24 mouse cellular contexts compared by ENCODE assay signal in the genomic region with DNA sequence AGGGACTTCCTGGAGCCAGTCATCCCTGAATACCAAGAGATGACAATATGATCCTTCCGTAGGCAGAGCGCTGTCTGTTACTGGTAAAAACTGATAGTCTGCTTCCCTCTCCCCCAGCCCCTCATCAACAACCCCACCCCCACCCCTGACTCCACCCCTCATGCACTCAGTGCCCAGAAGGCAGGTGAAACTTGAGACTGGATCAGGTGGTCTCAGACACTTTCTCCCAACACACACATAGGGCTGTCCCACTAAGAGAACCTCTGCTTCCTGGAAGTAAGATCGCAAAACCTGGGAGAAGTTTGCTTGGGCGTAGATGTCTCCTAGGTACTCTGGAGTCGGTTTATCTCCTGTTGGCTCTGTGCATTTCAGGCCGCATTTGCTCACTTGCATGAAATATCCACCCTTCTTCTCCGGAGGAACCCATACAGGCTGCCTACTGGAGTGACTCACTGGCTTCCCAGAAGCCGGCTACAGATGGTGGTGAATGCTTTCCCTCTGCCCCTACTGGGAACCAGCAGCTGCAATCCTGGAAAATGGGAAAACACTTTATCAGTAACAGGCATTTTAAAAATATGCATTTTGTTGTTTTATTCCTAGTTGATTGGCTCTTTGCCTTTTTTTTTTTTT. TPM values are rescaled to one million over a fixed set of nuclear protein-coding genes. Genes with fewer than 3 reads are reported as not detected.
DNase-seq lines count a peak whose midpoint lies in the region; ATAC-seq and TF ChIP-seq lines count a peak whose summit lies in the region.
"Had no signal": no experiment of that assay in that cellular context is flagged by ENCODE, and none has a peak within 500 bp of the region (broad histone marks: within the 10 kb centered on the region; RNA-seq: fewer than 3 reads in every experiment).

No protein-coding gene starts in this region.

- whole genome bisulfite sequencing in forebrain, postnatal 0 days: 75% methylated on average over 8 of the region's 8 CpGs
- WGBS in forebrain, embryonic 11.5 days: 67% methylated on average over 8 of the region's 8 CpGs
- 77% methylated on average over 8 of the region's 8 CpGs for WGBS in midbrain, embryonic 11.5 days
- 68% methylated on average over 8 of the region's 8 CpGs for WGBS in midbrain, embryonic 10.5 days
- WGBS in lung, adult 2 months: 79% methylated on average over 8 of the region's 8 CpGs
- WGBS in intestine, postnatal 0 days: 67% methylated on average over 8 of the region's 8 CpGs

- TF ChIP-seq POLR2A in lung, adult 2 months (IDR thresholded peaks at IDR 0.05; ENCODE audit: borderline replicate concordance, extremely low read depth, low read depth, low read length): no peak

- no peaks in the 10 kb centered on the region for H3K27me3 ChIP-seq in forebrain, postnatal 0 days (ENCODE audit: insufficient read depth, low read length)
- no peaks in the 10 kb centered on the region for H3K27me3 ChIP-seq in forebrain, embryonic 11.5 days (ENCODE audit: control insufficient read depth, insufficient read depth, low read length)
- H3K27me3 ChIP-seq in midbrain, embryonic 11.5 days (ENCODE audit: control insufficient read depth, insufficient read depth, low read length): no peaks in the 10 kb centered on the region
- H3K27me3 ChIP-seq in midbrain, embryonic 10.5 days (ENCODE audit: low read depth, poor library complexity, severe bottlenecking): no peaks in the 10 kb centered on the region
- H3K27me3 ChIP-seq in intestine, postnatal 0 days (replicated peaks; ENCODE audit: control insufficient read depth, insufficient read depth, low read length): no peaks in the 10 kb centered on the region
- H3K27me3 ChIP-seq: CH12.LX; heart, embryonic 13.5 days; limb, embryonic 15.5 days; neural tube, embryonic 15.5 days; Patski had no signal

- no peak overlapping the region for H3K27ac ChIP-seq in forebrain, postnatal 0 days (ENCODE audit: low read depth, low read length)
- H3K27ac ChIP-seq in forebrain, embryonic 11.5 days (ENCODE audit: low read depth, low read length): no peak overlapping the region
- H3K27ac ChIP-seq in midbrain, embryonic 11.5 days (ENCODE audit: low read depth, low read length): no peak overlapping the region
- no peak overlapping the region for H3K27ac ChIP-seq in midbrain, embryonic 10.5 days (replicated peaks)
- no peak overlapping the region for H3K27ac ChIP-seq in intestine, postnatal 0 days (ENCODE audit: low read depth, low read length)
- H3K27ac ChIP-seq: heart, embryonic 13.5 days; limb, embryonic 15.5 days; midbrain, embryonic 13.5 days; neural tube, embryonic 15.5 days; stomach, postnatal 0 days had no signal

- H3K4me2 ChIP-seq in forebrain, postnatal 0 days (ENCODE audit: low read depth): no peak overlapping the region
- H3K4me2 ChIP-seq in forebrain, embryonic 11.5 days (ENCODE audit: low read depth, low read length, severe bottlenecking): no peak overlapping the region
- H3K4me2 ChIP-seq in midbrain, embryonic 11.5 days: no peak overlapping the region
- H3K4me2 ChIP-seq in intestine, postnatal 0 days (replicated peaks; ENCODE audit: low read depth): no peak overlapping the region
- H3K4me2 ChIP-seq: heart, embryonic 13.5 days; limb, embryonic 15.5 days; midbrain, embryonic 13.5 days; neural tube, embryonic 15.5 days had no signal

- no peak overlapping the region for H3K4me3 ChIP-seq in forebrain, postnatal 0 days (ENCODE audit: low read depth, low read length)
- no peak overlapping the region for H3K4me3 ChIP-seq in forebrain, embryonic 11.5 days (ENCODE audit: low read depth, low read length)
- no peak overlapping the region for H3K4me3 ChIP-seq in midbrain, embryonic 11.5 days (ENCODE audit: low read depth, low read length)
- H3K4me3 ChIP-seq in midbrain, embryonic 10.5 days: no peak overlapping the region
- no peak overlapping the region for H3K4me3 ChIP-seq in lung, adult 2 months (replicated peaks; ENCODE audit: extremely low read depth, low read depth, low read length)
- H3K4me3 ChIP-seq in intestine, postnatal 0 days (ENCODE audit: low read depth, low read length): no peak overlapping the region
- H3K4me3 ChIP-seq: heart, embryonic 13.5 days; limb, embryonic 15.5 days; midbrain, embryonic 13.5 days; neural tube, embryonic 15.5 days had no signal

- H3K4me1 ChIP-seq in forebrain, postnatal 0 days (ENCODE audit: insufficient read depth): no peaks in the 10 kb centered on the region
- no peaks in the 10 kb centered on the region for H3K4me1 ChIP-seq in forebrain, embryonic 11.5 days (replicated peaks; ENCODE audit: control insufficient read depth, insufficient read depth, low read length)
- H3K4me1 ChIP-seq in midbrain, embryonic 11.5 days (ENCODE audit: control insufficient read depth, insufficient read depth, low read length): no peaks in the 10 kb centered on the region
- peaks cover 9% of the 10 kb centered on the region for H3K4me1 ChIP-seq in midbrain, embryonic 10.5 days
- H3K4me1 ChIP-seq in lung, adult 2 months (ENCODE audit: control insufficient read depth, insufficient read depth, low read length): no peaks in the 10 kb centered on the region
- no peaks in the 10 kb centered on the region for H3K4me1 ChIP-seq in intestine, postnatal 0 days (replicated peaks; ENCODE audit: control insufficient read depth, insufficient read depth, low read length)
- H3K4me1 ChIP-seq: heart, embryonic 13.5 days; limb, embryonic 15.5 days; midbrain, embryonic 13.5 days; neural tube, embryonic 15.5 days had no signal

- no peaks in the 10 kb centered on the region for H3K9me3 ChIP-seq in forebrain, postnatal 0 days (ENCODE audit: low read length)
- H3K9me3 ChIP-seq in forebrain, embryonic 11.5 days (ENCODE audit: control insufficient read depth, low read length): no peaks in the 10 kb centered on the region
- no peaks in the 10 kb centered on the region for H3K9me3 ChIP-seq in midbrain, embryonic 11.5 days (ENCODE audit: control insufficient read depth, low read length)
- H3K9me3 ChIP-seq in midbrain, embryonic 10.5 days (replicated peaks): no peaks in the 10 kb centered on the region
- H3K9me3 ChIP-seq in intestine, postnatal 0 days (ENCODE audit: control insufficient read depth): no peaks in the 10 kb centered on the region
- H3K9me3 ChIP-seq: heart, embryonic 13.5 days; limb, embryonic 15.5 days; midbrain, embryonic 13.5 days; neural tube, embryonic 15.5 days had no signal

- H3K36me3 ChIP-seq in forebrain, postnatal 0 days (ENCODE audit: insufficient read depth): no peaks in the 10 kb centered on the region
- no peaks in the 10 kb centered on the region for H3K36me3 ChIP-seq in forebrain, embryonic 11.5 days (ENCODE audit: control insufficient read depth, insufficient read depth, low read length)
- H3K36me3 ChIP-seq in midbrain, embryonic 11.5 days (ENCODE audit: control insufficient read depth, insufficient read depth, low read length): no peaks in the 10 kb centered on the region
- H3K36me3 ChIP-seq in midbrain, embryonic 10.5 days: no peaks in the 10 kb centered on the region
- H3K36me3 ChIP-seq in intestine, postnatal 0 days (ENCODE audit: control insufficient read depth, insufficient read depth): no peaks in the 10 kb centered on the region
- H3K36me3 ChIP-seq: heart, embryonic 13.5 days; limb, embryonic 15.5 days; midbrain, embryonic 13.5 days; neural tube, embryonic 15.5 days had no signal

- no peak overlapping the region for H3K9ac ChIP-seq in forebrain, postnatal 0 days
- H3K9ac ChIP-seq in forebrain, embryonic 11.5 days (ENCODE audit: low read length): no peak overlapping the region
- H3K9ac ChIP-seq in midbrain, embryonic 11.5 days (ENCODE audit: low read length): no peak overlapping the region
- no peak overlapping the region for H3K9ac ChIP-seq in intestine, postnatal 0 days (ENCODE audit: low read depth, low read length)
- H3K9ac ChIP-seq: heart, embryonic 13.5 days; limb, embryonic 15.5 days; midbrain, embryonic 13.5 days; neural tube, embryonic 15.5 days had no signal

- TF ChIP-seq CTCF in forebrain, postnatal 0 days (IDR thresholded peaks at IDR 0.05; ENCODE audit: low read depth): no peak
- TF ChIP-seq CTCF in lung, adult 2 months (IDR thresholded peaks at IDR 0.05; ENCODE audit: insufficient read depth, low read length): no peak
- no peak for TF ChIP-seq CTCF in intestine, postnatal 0 days (IDR thresholded peaks at IDR 0.05; ENCODE audit: low read depth)

- DNase-seq in forebrain, postnatal 0 days: peak; percentile 14
- no peak for DNase-seq in forebrain, embryonic 11.5 days (ENCODE audit: low spot score)
- DNase-seq in midbrain, embryonic 11.5 days (ENCODE audit: low spot score, missing footprints): peak; percentile 69
- no peak for DNase-seq in midbrain, embryonic 10.5 days (ENCODE audit: low spot score)
- peak; percentile 76 for DNase-seq in brain, adult 2 months (ENCODE audit: low read depth, low spot score)
- peak; percentile 30 for DNase-seq in right cerebral cortex, postnatal 25 days
- DNase-seq in lung, adult 2 months: no peak
- DNase-seq: adrenal gland, postnatal 36 days; cerebellum, adult 9-10 months; heart, postnatal 4 days; kidney, adult 11 months; kidney, postnatal 10 days; lung, adult 18-20 months; lung, postnatal 36 days; thymus, postnatal 25 days had no signal

- ATAC-seq in forebrain, postnatal 0 days: no peak
- no peak for ATAC-seq in forebrain, embryonic 11.5 days (replicated peaks; ENCODE audit: low FRiP score)
- ATAC-seq in midbrain, embryonic 11.5 days (ENCODE audit: low FRiP score): no peak
- ATAC-seq in intestine, postnatal 0 days: no peak
- ATAC-seq: hindbrain, embryonic 16.5 days; midbrain, embryonic 13.5 days; Patski had no signal

RNA-seq across cellular contexts. Expression of gene Epas1, which starts 28.6 kb away (rescaled TPM):
- total RNA-seq in forebrain, postnatal 0 days (2014; rRNA removed): 8.7 and 14.3 TPM in 2 replicates
- polyA plus RNA-seq in forebrain, postnatal 0 days (2015; fragmentation: Nextera tagmentation; extraction: Ambion mirVana): 4.7 and 6.3 TPM in 2 replicates
- polyA plus RNA-seq in forebrain, embryonic 11.5 days (2014; fragmentation: Nextera tagmentation; extraction: Ambion mirVana): 6.9 TPM in 2 replicates
- 7.3 and 8.6 TPM in 2 replicates for polyA plus RNA-seq in midbrain, embryonic 11.5 days (2014; fragmentation: Nextera tagmentation; extraction: Ambion mirVana)
- 2.0 and 3.0 TPM in 2 replicates for polyA plus RNA-seq in midbrain, embryonic 10.5 days (2016; fragmentation: Nextera tagmentation; extraction: Ambion mirVana)
- polyA plus RNA-seq in lung, adult 2 months (2012; rRNA removed): 777 and 943 TPM in 2 replicates
- polyA plus RNA-seq in intestine, postnatal 0 days (2015; fragmentation: Nextera tagmentation; extraction: Ambion mirVana): 7.4 and 8.7 TPM in 2 replicates

Comparison
In these comparisons a context has a peak if more than half of its experiments do, and no peak if none do; other contexts are left out.
1. DNase-seq: peak in forebrain, postnatal 0 days (single experiment), midbrain, embryonic 11.5 days (single experiment), brain, adult 2 months (single experiment) and right cerebral cortex, postnatal 25 days (single experiment); none in forebrain, embryonic 11.5 days (single experiment), midbrain, embryonic 10.5 days (single experiment) and lung, adult 2 months (single experiment).
2. RNA of gene Epas1, which starts 28.6 kb away (polyA plus RNA-seq): 777 to 943 TPM in lung, adult 2 months; 7.4 to 8.7 TPM in intestine, postnatal 0 days, 7.3 to 8.6 TPM in midbrain, embryonic 11.5 days, 6.9 TPM in forebrain, embryonic 11.5 days, 4.7 to 6.3 TPM in forebrain, postnatal 0 days and 2.0 to 3.0 TPM in midbrain, embryonic 10.5 days; every median in the first group is over 10 times any median in the second.